Mouse (Mus musculus) G1E (cell line): ENCODE data around the gene Tuba1a. TPM values are rescaled to one million over a fixed set of nuclear protein-coding genes. Genes with fewer than 3 reads are reported as not detected.
A peak's percentile ranks its signal among the peaks of the same experiment; 100 is the strongest.

Experiments used
- ATAC-seq: 2 replicates; pipeline ENCODE4 v1.8.0; 2016; ENCODE audit warnings: mild to moderate bottlenecking; ENCODE audit not compliant: insufficient number of reproducible peaks, poor library complexity, low FRiP score, severe bottlenecking; ENCODE audit errors: extremely low read depth
- DNase-seq: peaks from one replicate; pipeline ENCODE4 v3.0.0; 2012; ENCODE audit warnings: low spot score
- H3K27me3 ChIP-seq: 2 replicates; pipeline ENCODE4 v1.6.1; 2012; ENCODE audit warnings: mild to moderate bottlenecking, low read length, inconsistent platforms; ENCODE audit not compliant: insufficient read depth
- H3K36me3 ChIP-seq: replicated peaks from 2 replicates; pipeline ENCODE3; 2012; ENCODE audit warnings: mild to moderate bottlenecking, inconsistent platforms
- H3K4me1 ChIP-seq: 2 replicates; pipeline ENCODE4 v1.6.1; 2012; ENCODE audit warnings: low read depth, low read length, inconsistent platforms, mixed read lengths; ENCODE audit not compliant: insufficient read depth
- H3K4me3 ChIP-seq: 2 replicates; pipeline ENCODE4 v1.5.1; 2012; ENCODE audit warnings: low read depth, mild to moderate bottlenecking, inconsistent platforms, low read length, moderate library complexity, mixed read lengths
- H3K9me3 ChIP-seq: replicated peaks from 2 replicates; pipeline ENCODE4 v1.6.1; 2012; ENCODE audit warnings: inconsistent platforms
- CTCF ChIP-seq: IDR thresholded peaks from 2 replicates; pipeline ENCODE4 v1.5.1; 2012; ENCODE audit warnings: low read depth, low read length, inconsistent platforms, mixed read lengths
- GATA1 ChIP-seq: IDR thresholded peaks from 2 replicates; pipeline ENCODE4 v1.6.1; 2012; ENCODE audit warnings: borderline replicate concordance, low read length, inconsistent platforms, mixed read lengths
- GATA2 ChIP-seq: IDR thresholded peaks from 2 replicates; pipeline ENCODE4 v1.6.1; 2012; ENCODE audit warnings: low read depth, low read length, inconsistent platforms, borderline replicate concordance
- POLR2AphosphoS5 ChIP-seq: IDR thresholded peaks from 2 replicates; pipeline ENCODE4 v1.6.1; 2012; ENCODE audit warnings: low read depth, low read length, inconsistent platforms; ENCODE audit not compliant: insufficient replicate concordance
- TAL1 ChIP-seq: conservative IDR thresholded peaks from 2 replicates; pipeline ENCODE4 v1.6.1; 2012; ENCODE audit warnings: low read depth, low read length, inconsistent platforms, mixed read lengths
- polyA plus RNA-seq: library from polyadenylated mRNA; stranded (reverse); fragments of >175 nt; gene quantifications from 2 replicates; pipeline ENCODE4 v1.2.3, GENCODE M21; 2012
- total RNA-seq, 2 experiments: library from RNA; stranded (forward) in 1 of 2; stranded (reverse) in 1 of 2; fragments of 200-1000 nt in 1 of 2; fragments of >200 nt in 1 of 2; fragmentation: Nextera tagmentation in 1 of 2; gene quantifications; 2 replicates each; pipeline ENCODE4 v1.2.3; 2014 to 2017

The Tuba1a gene
- total and polyA plus RNA-seq, 3 experiments, result 3.3 to 35.9 (median 22.3) TPM

DNA sequence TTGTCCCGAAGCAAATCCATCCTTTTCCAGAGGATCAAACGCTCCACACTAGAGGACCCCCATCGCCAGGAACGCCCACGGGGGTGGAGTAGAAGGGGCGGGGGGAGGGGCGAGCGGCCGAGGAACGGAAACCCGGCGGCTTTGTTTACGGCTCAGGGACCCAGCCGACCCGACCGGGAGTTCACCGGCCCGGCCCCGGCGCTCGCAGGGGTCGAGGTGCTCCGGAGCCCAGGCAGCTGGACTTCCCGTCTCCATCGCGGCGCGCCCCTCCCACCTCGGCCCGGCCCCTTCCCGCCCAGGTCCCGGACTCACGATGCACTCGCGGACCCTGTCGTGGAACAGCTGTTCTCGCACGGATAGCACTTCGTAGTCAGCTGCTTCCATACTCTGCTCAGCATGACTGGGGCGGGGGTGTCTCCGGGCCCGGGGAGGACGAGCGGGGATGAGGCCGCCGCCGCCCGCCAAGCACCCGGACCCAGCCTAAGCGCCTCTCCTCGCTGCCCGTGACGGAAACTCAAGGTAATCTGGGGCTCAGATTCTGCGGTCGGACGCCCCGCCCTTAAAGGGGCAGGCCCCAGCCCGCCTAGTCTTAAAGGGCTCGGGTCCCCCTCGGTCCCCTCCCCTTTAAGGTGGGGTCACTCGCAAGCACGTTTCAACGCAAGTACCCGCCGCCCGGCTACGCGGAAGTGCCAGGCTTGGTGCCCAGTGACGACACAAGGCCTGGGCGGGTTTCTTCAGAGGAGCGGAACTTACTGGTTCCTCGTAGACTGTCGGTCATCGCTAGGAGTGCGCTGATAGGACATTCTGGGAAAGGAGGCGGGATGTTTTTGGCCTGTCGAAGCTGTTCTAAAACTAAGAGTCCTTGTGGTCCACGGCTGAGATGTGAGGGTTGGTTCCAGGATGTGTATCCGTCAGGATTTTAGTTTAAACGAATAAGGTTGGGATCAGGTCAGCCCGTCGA lies 35.7 kb downstream of the Tuba1a start, which contains the start of gene Lmbr1l:
Lmbr1l (minus strand) TSS at position 694 of the 961 bp plus-strand sequence.
- Histone ChIP-seq H3K27me3 (no peaks in the 10 kb centered on the region), H3K9me3 (no peaks in the 10 kb centered on the region), H3K4me1 (peaks cover 29% of the 10 kb centered on the region), H3K36me3 (peaks cover 20% of the 10 kb centered on the region), H3K4me3 (peak within 1 kb of the TSS; percentile 97)
- peak; percentile 96 for DNase-seq
- TF ChIP-seq GATA2 (no peak), POLR2AphosphoS5 (no peak), CTCF (no peak), GATA1 (no peak), TAL1 (no peak)
- ATAC-seq, result peak; percentile 100

DNA sequence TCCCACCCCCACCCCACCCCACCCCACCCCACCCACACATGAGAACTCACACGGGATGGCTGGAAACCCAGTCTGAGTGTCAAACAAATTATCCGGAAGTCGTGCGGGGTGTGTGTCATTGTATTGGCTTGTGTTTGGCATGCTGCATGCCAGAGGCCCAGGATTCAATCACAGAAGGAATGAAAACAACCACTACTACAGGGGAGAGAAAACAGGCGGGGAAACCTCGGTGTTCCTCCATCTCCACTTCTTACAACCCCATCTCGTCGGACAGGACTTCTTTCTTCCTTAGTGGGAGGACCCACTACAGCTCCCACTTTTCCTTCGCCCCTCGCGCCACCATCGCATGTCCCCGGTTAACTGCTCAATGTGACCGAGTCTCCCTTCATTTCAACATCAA lies 36.4 kb downstream of the Tuba1a start:
- H3K4me1 ChIP-seq, result peaks cover 29% of the 10 kb centered on the region
- DNase-seq (no peak), ATAC-seq (no peak)
- H3K9me3 ChIP-seq, result no peaks in the 10 kb centered on the region
- H3K4me3 ChIP-seq, result peak overlapping the region; percentile 97
- no peaks in the 10 kb centered on the region for H3K27me3 ChIP-seq
- peaks cover 28% of the 10 kb centered on the region for H3K36me3 ChIP-seq
- TF ChIP-seq TAL1, result no peak
- TF ChIP-seq GATA2, result no peak
- no peak for TF ChIP-seq CTCF
- TF ChIP-seq POLR2AphosphoS5, result no peak
- no peak for TF ChIP-seq GATA1

DNA sequence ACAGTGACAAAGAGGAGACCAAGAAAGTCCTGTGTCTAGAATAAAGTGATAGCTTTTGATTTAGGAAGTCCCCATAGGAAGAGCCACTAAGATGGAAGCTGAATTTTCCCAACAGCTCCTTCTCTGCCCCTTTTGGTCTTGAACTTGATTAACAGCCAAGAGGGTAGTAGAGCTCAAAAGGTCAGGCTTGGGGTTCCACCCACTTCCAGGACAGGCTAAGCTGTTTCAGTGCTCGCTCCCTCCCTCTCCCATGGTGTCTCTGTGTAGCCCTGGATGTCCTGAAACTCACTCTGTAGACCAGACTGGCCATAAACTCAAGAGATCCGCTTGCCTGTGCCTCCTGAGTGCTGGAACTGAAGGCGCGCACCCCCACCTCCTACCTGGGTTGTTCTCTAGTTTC lies 37.5 kb downstream of the Tuba1a start:
- ATAC-seq, result no peak
- peaks cover 29% of the 10 kb centered on the region for H3K4me1 ChIP-seq
- no peaks in the 10 kb centered on the region for H3K27me3 ChIP-seq
- no peak overlapping the region for H3K4me3 ChIP-seq
- no peak for DNase-seq
- H3K36me3 ChIP-seq, result peaks cover 38% of the 10 kb centered on the region
- no peaks in the 10 kb centered on the region for H3K9me3 ChIP-seq
- TF ChIP-seq TAL1 (no peak), CTCF (no peak), POLR2AphosphoS5 (no peak), GATA2 (no peak), GATA1 (no peak)

DNA sequence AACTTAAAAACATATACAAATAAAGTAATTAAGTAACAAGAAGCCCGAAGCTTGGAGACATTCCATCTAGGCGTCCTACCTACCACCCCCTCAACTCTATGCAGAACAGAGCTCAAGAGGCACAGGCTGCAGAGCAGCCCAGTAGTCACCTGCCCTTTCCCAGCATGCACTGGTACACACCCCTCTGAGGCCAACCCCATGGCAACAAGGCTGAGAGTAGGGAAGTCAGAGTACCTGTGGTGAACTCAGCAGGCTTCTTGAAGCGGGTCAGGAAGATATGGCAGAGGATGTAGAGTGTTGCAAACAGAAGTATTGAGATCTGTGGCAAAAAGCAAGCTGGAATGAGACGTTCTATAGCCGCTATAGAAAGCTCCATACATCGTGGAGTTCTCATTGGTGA lies 38.6 kb downstream of the Tuba1a start:
- no peak for DNase-seq
- TF ChIP-seq GATA2 (no peak), POLR2AphosphoS5 (no peak), CTCF (no peak), GATA1 (no peak), TAL1 (no peak)
- peaks cover 29% of the 10 kb centered on the region for H3K4me1 ChIP-seq
- peaks cover 45% of the 10 kb centered on the region for H3K36me3 ChIP-seq
- H3K4me3 ChIP-seq, result no peak overlapping the region
- no peaks in the 10 kb centered on the region for H3K9me3 ChIP-seq
- no peaks in the 10 kb centered on the region for H3K27me3 ChIP-seq
- no peak for ATAC-seq

DNA sequence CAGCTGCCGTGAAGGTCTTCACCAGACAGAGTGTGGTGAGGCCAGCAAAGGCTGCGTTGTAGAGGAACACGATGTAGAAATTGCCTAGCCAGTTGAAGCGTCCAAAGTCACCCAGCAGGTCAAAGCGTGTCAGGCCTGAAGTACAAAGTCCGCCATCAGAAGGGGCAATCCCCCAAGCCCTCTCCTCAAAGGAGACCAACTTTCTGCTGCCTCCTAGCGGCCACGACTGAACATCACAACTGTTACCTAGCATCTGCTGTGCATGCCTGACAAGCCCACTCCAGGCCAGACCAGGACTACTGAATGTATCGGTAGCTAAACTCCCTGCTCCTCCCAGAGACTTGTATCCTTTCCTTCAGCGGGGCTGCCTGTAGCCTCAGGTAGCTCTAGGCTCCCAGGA lies 48.8 kb downstream of the Tuba1a start:
- H3K36me3 ChIP-seq, result peaks cover 54% of the 10 kb centered on the region
- peaks cover 9% of the 10 kb centered on the region for H3K27me3 ChIP-seq
- peaks cover 4% of the 10 kb centered on the region for H3K4me1 ChIP-seq
- H3K9me3 ChIP-seq, result no peaks in the 10 kb centered on the region
- TF ChIP-seq TAL1 (no peak), CTCF (peak; percentile 83)
- ATAC-seq, result no peak
- H3K4me3 ChIP-seq, result no peak overlapping the region
- peak; percentile 48 for DNase-seq

DNA sequence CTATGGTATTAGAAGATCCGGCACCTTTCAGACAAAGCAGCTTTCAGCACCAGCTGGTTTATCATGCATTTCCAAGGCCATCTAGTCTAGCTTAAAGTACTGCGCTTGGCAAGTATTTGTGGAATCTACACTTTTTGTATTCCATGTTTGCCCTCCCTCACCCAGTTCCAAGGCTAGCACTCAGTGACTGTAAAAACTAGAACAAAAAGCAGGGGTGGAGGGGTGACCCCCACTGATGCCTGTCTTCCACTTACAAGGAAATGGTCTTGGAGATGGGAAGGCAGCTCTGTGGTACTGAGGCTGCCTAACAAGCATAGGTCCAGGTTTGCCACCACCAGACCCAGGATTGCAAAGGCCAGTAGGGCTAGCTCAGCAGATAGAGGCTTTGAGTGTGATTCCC lies 50.9 kb downstream of the Tuba1a start:
- H3K4me3 ChIP-seq, result no peak overlapping the region
- H3K9me3 ChIP-seq, result no peaks in the 10 kb centered on the region
- H3K27me3 ChIP-seq, result peaks cover 29% of the 10 kb centered on the region
- H3K4me1 ChIP-seq, result peaks cover 13% of the 10 kb centered on the region
- DNase-seq (no peak), ATAC-seq (no peak)
- H3K36me3 ChIP-seq, result peaks cover 34% of the 10 kb centered on the region
- TF ChIP-seq TAL1 (no peak), CTCF (no peak), GATA2 (no peak), GATA1 (no peak), POLR2AphosphoS5 (no peak)
